Mouse (Mus musculus): ENCODE measurements around the gene Wdr70. TPM values are rescaled to one million over a fixed set of nuclear protein-coding genes. Genes with fewer than 3 reads are reported as not detected.
"Not testable (repeated sequence)": the region's sequence is repeated elsewhere in the genome, so short reads cannot be mapped to it uniquely, and the experiment has no call there.

The Wdr70 gene
- polyA plus RNA-seq, 1 experiment from 2014 or later = 51.6 TPM

- no peak for DNase-seq (ENCODE audit: low spot score)
- Histone ChIP-seq H3K36me3 (peaks cover 39% of the 10 kb centered on the region), H3K9me3 (no peaks in the 10 kb centered on the region), H3K27ac (no peak overlapping the region), H3K4me1 (no peaks in the 10 kb centered on the region), H3K27me3 (ENCODE audit: insufficient read depth, poor library complexity, severe bottlenecking) (no peaks in the 10 kb centered on the region), H3K4me3 (no peak overlapping the region)
- WGBS = 84% methylated on average over 3 of the region's 3 CpGs
These were observed 10.3 kb downstream of the Wdr70 start for GRCm38 (mm10) chr15:8088715-8089114.

DNA sequence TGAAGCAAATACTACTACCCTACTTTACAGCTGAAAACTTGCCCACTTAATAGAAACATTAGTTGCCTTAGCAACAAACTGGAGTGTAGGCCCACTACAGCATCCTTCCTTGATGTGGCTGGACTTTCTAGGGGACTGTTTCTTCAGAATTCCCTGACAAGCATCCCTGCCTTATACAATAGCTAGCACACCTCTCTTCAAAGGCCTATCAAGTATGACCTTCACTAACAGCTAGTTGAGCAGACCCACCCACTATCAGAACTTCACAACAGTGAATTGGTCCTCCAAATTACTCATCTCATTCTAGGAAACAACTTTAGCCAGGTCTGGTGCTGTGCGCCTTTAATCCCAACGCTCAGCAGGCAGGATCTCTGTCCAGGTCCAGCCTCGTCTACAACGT, 11.7 kb downstream of the Wdr70 start:
- no peak for DNase-seq (ENCODE audit: low spot score)
- whole genome bisulfite sequencing = 86% methylated on average over 4 of the region's 4 CpGs

DNA sequence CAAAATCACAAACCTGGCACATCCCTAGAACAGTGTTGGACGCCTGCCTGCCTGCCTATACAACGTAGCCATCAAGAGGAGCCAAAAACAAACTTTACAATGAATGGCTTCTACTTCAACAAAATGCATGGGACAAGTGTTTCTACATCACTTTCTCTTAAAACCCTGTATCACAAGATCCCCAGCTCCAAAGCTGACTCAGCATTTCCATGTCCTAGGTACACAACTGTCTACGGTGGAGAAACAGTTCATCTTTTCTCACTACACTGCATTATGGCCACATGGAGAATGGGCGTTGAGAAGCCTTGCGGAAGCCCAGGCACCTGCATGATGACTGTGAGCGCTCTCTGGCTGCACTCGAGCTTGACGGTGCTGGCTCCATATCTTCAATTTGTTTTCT, 16.9 kb downstream of the Wdr70 start:
- WGBS = 92% methylated on average over 8 of the region's 8 CpGs
- Histone ChIP-seq H3K27ac (no peak overlapping the region), H3K4me3 (no peak overlapping the region), H3K9me3 (no peaks in the 10 kb centered on the region), H3K4me1 (no peaks in the 10 kb centered on the region), H3K27me3 (ENCODE audit: insufficient read depth, poor library complexity, severe bottlenecking) (no peaks in the 10 kb centered on the region), H3K36me3 (peaks cover 29% of the 10 kb centered on the region; the same call in 1 of the 2 replicates)
- no peak for DNase-seq (ENCODE audit: low spot score)

More for the DNA sequence above, 11.7 kb downstream of the Wdr70 start:
- no peak overlapping the region for H3K4me3 ChIP-seq
- no peaks in the 10 kb centered on the region for H3K4me1 ChIP-seq
- H3K27ac ChIP-seq = no peak overlapping the region
- H3K27me3 ChIP-seq (ENCODE audit: insufficient read depth, poor library complexity, severe bottlenecking) = no peaks in the 10 kb centered on the region
- H3K9me3 ChIP-seq = no peaks in the 10 kb centered on the region
- H3K36me3 ChIP-seq = peaks cover 28% of the 10 kb centered on the region

- 91% methylated on average over 3 of the region's 3 CpGs for WGBS
- not testable (repeated sequence) for DNase-seq (ENCODE audit: low spot score); H3K27me3 ChIP-seq (ENCODE audit: insufficient read depth, poor library complexity, severe bottlenecking); H3K4me3 ChIP-seq; H3K4me1 ChIP-seq; H3K9me3 ChIP-seq; H3K27ac ChIP-seq
- peaks cover 34% of the 10 kb centered on the region for H3K36me3 ChIP-seq
These were observed 25.9 kb downstream of the Wdr70 start for GRCm38 (mm10) chr15:8073159-8073558.

- no peaks in the 10 kb centered on the region for H3K4me1 ChIP-seq
- 70% methylated on average over 6 of the region's 6 CpGs for WGBS
- no peaks in the 10 kb centered on the region for H3K27me3 ChIP-seq (ENCODE audit: insufficient read depth, poor library complexity, severe bottlenecking)
- H3K9me3 ChIP-seq = no peaks in the 10 kb centered on the region
- no peak for DNase-seq (ENCODE audit: low spot score)
- peaks cover 26% of the 10 kb centered on the region for H3K36me3 ChIP-seq
- H3K4me3 ChIP-seq = no peak overlapping the region
- H3K27ac ChIP-seq = no peak overlapping the region
These were observed 33.8 kb downstream of the Wdr70 start for GRCm38 (mm10) chr15:8065221-8065620.

- H3K36me3 ChIP-seq = peaks cover 20% of the 10 kb centered on the region
- no peak for DNase-seq (ENCODE audit: low spot score)
- H3K4me1 ChIP-seq = no peaks in the 10 kb centered on the region
- no peak overlapping the region for H3K27ac ChIP-seq
- H3K27me3 ChIP-seq (ENCODE audit: insufficient read depth, poor library complexity, severe bottlenecking) = no peaks in the 10 kb centered on the region
- H3K9me3 ChIP-seq = no peaks in the 10 kb centered on the region
- WGBS = 84% methylated on average over 3 of the region's 3 CpGs
- no peak overlapping the region for H3K4me3 ChIP-seq
These were observed 47.8 kb downstream of the Wdr70 start for GRCm38 (mm10) chr15:8051177-8051576.

GRCm38 (mm10) chr15:8039834-8040233, 59.2 kb downstream of the Wdr70 start:
- 59% methylated on average over 4 of the region's 4 CpGs for WGBS
- no peaks in the 10 kb centered on the region for H3K27me3 ChIP-seq (ENCODE audit: insufficient read depth, poor library complexity, severe bottlenecking)

DNA sequence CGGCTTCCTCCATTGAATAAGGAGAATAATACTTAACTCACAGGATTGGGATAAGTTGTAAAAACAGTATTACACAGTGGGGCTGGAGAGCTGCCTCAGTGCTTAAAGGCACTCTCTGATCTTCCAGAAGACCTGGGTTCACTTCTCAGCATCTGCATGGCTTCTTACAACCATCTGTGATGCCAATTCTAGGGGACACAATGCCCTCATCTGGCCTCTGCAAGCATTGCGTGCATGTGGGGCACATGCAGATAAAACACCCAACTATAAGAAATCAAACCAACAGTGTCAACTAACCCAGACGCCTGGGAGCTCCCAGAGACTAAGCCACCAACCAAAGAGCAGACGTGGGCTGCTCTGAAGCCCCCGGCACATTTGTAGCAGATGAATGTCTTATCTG, 60.6 kb downstream of the Wdr70 start:
- Histone ChIP-seq H3K9me3 (no peaks in the 10 kb centered on the region), H3K4me3 (no peak overlapping the region), H3K36me3 (peaks cover 7% of the 10 kb centered on the region; the same call in 1 of the 2 replicates), H3K4me1 (0 out of 2 replicates have a peak, but pooled peaks cover 3% of the 10 kb centered on the region), H3K27me3 (ENCODE audit: insufficient read depth, poor library complexity, severe bottlenecking) (no peaks in the 10 kb centered on the region), H3K27ac (no peak overlapping the region)
- no peak for DNase-seq (ENCODE audit: low spot score)
- WGBS = 85% methylated on average over 5 of the region's 5 CpGs

More at GRCm38 (mm10) chr15:8039834-8040233, 59.2 kb downstream of the Wdr70 start:
- Histone ChIP-seq H3K4me3 (no peak overlapping the region), H3K36me3 (peaks cover 7% of the 10 kb centered on the region; the same call in 1 of the 2 replicates), H3K4me1 (0 out of 2 replicates have a peak, but pooled peaks cover 3% of the 10 kb centered on the region), H3K27ac (no peak overlapping the region), H3K9me3 (no peaks in the 10 kb centered on the region)
- DNase-seq (ENCODE audit: low spot score) = no peak

DNA sequence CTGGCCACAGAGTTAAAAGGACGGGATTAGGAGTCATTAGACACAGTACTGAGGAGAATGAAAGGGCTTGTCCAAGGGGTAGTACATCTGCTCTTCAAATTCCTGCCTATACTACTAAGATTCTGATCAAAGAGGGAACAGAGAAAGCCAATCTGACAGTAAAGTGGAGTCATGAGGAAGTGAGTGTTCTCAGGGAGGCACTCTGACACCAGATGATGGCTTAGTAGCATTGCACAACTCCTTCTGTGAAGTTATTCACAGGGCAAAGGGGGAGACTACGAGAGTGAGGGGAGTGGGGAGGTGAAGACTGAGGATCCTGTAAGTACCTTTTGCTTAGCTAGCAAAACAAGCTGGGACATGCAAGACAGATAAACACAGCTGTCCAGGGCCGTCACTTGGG, 61.2 kb downstream of the Wdr70 start:
- H3K4me1 ChIP-seq = 0 out of 2 replicates have a peak, but pooled peaks cover 3% of the 10 kb centered on the region
- H3K27me3 ChIP-seq (ENCODE audit: insufficient read depth, poor library complexity, severe bottlenecking) = no peaks in the 10 kb centered on the region
- H3K27ac ChIP-seq = no peak overlapping the region
- no peak for DNase-seq (ENCODE audit: low spot score)
- H3K4me3 ChIP-seq = no peak overlapping the region
- WGBS = 77% methylated on average over 3 of the region's 3 CpGs
- H3K9me3 ChIP-seq = no peaks in the 10 kb centered on the region
- peaks cover 7% of the 10 kb centered on the region; the same call in 1 of the 2 replicates for H3K36me3 ChIP-seq

GRCm38 (mm10) chr15:8031211-8031610, 67.8 kb downstream of the Wdr70 start:
- 81% methylated on average over 7 of the region's 7 CpGs for WGBS
- Histone ChIP-seq H3K27ac (no peak overlapping the region), H3K27me3 (ENCODE audit: insufficient read depth, poor library complexity, severe bottlenecking) (no peaks in the 10 kb centered on the region), H3K36me3 (peaks cover 3% of the 10 kb centered on the region; the same call in 1 of the 2 replicates), H3K4me3 (no peak overlapping the region), H3K9me3 (no peaks in the 10 kb centered on the region), H3K4me1 (0 out of 2 replicates have a peak, but pooled peaks cover 3% of the 10 kb centered on the region)
- no peak for DNase-seq (ENCODE audit: low spot score)

DNA sequence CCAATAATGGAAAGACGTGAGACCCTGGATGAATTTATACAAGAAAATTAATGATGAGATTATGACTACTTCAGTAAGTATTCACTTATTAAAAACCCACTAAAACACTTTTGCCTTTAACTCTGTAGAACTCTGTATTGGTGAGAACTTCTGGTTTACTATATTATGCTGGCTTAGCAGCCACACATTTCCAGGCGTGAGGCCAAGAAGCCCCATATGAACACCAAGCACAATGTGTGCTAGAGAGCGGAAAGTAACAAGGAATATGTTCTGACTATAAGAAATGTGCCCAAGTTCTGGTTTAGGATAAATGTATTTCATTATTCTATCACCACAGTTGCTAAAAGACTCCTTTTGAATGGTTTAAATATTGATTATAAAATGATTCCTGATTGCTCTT, 68.4 kb downstream of the Wdr70 start:
- no peak for DNase-seq (ENCODE audit: low spot score)
- 0 out of 2 replicates have a peak, but pooled peaks cover 3% of the 10 kb centered on the region for H3K4me1 ChIP-seq
- peaks cover 3% of the 10 kb centered on the region; the same call in 1 of the 2 replicates for H3K36me3 ChIP-seq
- no peaks in the 10 kb centered on the region for H3K9me3 ChIP-seq
- 93% methylated on average over 3 of the region's 3 CpGs for WGBS
- no peaks in the 10 kb centered on the region for H3K27me3 ChIP-seq (ENCODE audit: insufficient read depth, poor library complexity, severe bottlenecking)
- H3K27ac ChIP-seq = no peak overlapping the region
- no peak overlapping the region for H3K4me3 ChIP-seq

DNA sequence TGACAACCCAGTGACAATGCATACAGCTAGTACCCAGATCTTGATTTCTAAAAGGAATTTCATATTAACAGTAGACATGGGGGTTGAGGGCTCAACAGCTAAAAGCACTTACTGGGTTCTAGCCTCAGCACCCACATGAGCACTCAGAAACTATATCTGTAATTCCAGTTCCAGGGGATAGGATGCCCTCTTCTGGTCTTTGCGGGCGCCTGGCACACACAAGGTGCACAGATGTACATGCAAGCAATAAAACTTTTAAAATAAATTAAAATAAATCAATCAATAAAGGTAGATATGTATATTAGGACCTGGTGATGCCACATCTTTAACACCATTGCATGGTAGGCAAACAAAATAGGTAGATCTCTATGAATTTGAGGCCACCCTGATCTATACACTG, 71.5 kb downstream of the Wdr70 start:
- no peaks in the 10 kb centered on the region for H3K4me1 ChIP-seq
- H3K27ac ChIP-seq = no peak overlapping the region
- DNase-seq (ENCODE audit: low spot score) = no peak
- no peak overlapping the region for H3K4me3 ChIP-seq
- no peaks in the 10 kb centered on the region for H3K27me3 ChIP-seq (ENCODE audit: insufficient read depth, poor library complexity, severe bottlenecking)
- no peaks in the 10 kb centered on the region for H3K36me3 ChIP-seq
- H3K9me3 ChIP-seq = no peaks in the 10 kb centered on the region
- whole genome bisulfite sequencing = 86% methylated on average over 2 of the region's 2 CpGs

- H3K4me3 ChIP-seq = no peak overlapping the region
- H3K9me3 ChIP-seq = no peaks in the 10 kb centered on the region
- WGBS = 91% methylated on average over 7 of the region's 7 CpGs
- H3K4me1 ChIP-seq = no peaks in the 10 kb centered on the region
- no peak overlapping the region for H3K27ac ChIP-seq
- no peak for DNase-seq (ENCODE audit: low spot score)
- H3K27me3 ChIP-seq (ENCODE audit: insufficient read depth, poor library complexity, severe bottlenecking) = no peaks in the 10 kb centered on the region
- peaks cover 2% of the 10 kb centered on the region; the same call in 1 of the 2 replicates for H3K36me3 ChIP-seq
These were observed 87.6 kb downstream of the Wdr70 start for GRCm38 (mm10) chr15:8011418-8011817.

- H3K4me3 ChIP-seq = no peak overlapping the region
- H3K36me3 ChIP-seq = no peaks in the 10 kb centered on the region
- no peak overlapping the region for H3K27ac ChIP-seq
- no peak for DNase-seq (ENCODE audit: low spot score)
- H3K4me1 ChIP-seq = no peaks in the 10 kb centered on the region
- H3K9me3 ChIP-seq = no peaks in the 10 kb centered on the region
- 90% methylated on average over 8 of the region's 8 CpGs for WGBS
- H3K27me3 ChIP-seq (ENCODE audit: insufficient read depth, poor library complexity, severe bottlenecking) = no peaks in the 10 kb centered on the region
These were observed 91.6 kb downstream of the Wdr70 start for GRCm38 (mm10) chr15:8007413-8007812.

All from heart, embryonic 10.5 days (tissue).